Mouse (Mus musculus) gonadal fat pad, adult 2 months (tissue): Measurements from ENCODE around the gene Nat8l. TPM values are rescaled to one million over a fixed set of nuclear protein-coding genes. Genes with fewer than 3 reads are reported as not detected.
A peak's percentile ranks its signal among the peaks of the same experiment; 100 is the strongest.
"Not testable (repeated sequence)": the region's sequence is repeated elsewhere in the genome, so short reads cannot be mapped to it uniquely, and the experiment has no call there.

ENCODE experiments used
- DNase-seq: peaks from one replicate; pipeline ENCODE4 v3.0.0-alpha.2; 2012; ENCODE audit warnings: low read depth
- polyA plus RNA-seq: library from polyadenylated mRNA; depleted of rRNA; stranded (reverse); fragments of >200 nt; gene quantifications from 2 replicates; pipeline ENCODE4 v1.2.3, GENCODE M21; 2012; rRNA removed

Nat8l gene
- 7.5 and 12.8 TPM in 2 replicates for polyA plus RNA-seq

DNA sequence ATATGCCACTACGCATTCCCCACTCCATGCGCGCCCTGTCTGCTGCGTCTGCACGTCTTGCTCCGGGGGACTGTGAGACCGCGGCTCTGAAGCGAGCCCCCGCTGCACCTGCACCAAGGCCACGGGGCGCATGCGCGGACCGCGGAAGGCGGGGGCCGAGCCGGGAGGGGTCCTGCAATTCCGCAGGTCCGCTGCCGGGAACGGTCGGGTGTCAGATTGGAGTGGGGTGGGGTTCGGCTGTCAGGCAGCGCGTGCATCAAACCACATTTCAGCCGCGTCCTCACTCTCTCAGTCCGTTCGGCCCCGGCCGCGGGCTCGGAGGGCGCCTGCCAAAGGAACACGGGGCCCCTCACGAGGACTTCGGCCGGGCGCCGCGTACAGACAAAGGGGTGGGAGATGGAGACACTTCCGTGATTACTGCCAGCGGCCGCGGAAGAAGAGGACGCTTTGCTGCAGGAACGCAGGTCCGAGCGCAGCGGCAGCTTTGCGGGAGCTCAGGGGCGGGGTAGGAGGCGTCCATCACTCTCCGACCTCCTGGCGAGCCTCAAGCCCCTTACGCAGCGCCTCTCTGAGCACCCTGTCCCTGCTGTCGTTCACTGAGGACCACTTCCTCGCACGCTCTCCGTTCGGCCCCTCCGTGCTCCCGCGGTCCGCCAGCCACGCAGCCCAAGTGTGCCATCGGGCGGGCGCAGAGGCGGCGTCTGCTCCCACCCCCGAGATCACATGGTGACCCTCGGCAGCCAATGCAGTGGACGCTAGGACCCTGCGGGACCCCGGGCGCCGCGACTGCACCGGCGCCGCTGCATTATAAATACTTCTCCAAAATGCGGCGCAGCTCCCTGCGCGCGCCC is at the start of gene Nat8l:
Gene Nat8l, plus strand, starts transcription at position 142 of the 851 bp plus-strand sequence.
- no peak for DNase-seq

DNA sequence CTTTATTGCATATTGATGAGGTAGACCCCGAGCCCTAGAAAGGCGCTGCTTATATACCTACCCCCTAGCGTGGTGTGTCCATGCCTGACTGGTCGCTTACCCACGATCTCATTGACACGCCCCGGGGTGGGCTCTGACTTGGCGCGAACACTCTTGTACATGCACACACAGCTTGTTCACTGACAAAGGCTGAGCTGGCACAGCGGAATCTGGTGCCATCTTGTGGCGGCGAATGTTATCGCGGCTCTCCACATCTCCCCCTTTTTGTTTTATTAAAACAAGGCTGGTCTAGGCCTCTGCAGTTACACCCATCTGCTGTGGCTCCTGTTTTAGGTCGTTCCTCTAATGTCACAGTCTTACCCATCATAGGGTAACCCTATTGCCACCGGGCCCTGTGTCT is 48.7 kb upstream of the Nat8l start:
- DNase-seq, result not testable (repeated sequence)

DNA sequence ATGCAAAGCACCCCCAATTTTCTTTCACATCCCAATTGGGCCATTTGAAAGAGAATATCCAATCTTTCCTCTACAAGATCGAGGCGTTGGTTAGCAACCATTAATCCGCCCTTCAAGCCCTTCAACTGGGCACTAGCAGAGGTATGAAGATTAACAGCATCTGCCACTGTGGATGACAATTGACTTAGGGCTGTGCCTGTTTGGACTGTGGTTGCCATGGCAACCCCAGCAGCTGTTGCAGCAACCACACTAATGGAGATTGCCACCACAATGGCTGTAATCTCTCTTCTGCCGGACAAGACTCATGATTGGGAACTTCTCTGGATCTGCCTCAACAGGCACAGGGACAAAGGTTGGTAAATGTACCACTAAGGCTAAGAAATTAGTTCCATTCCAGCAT is 47.5 kb upstream of the Nat8l start:
- DNase-seq, result no peak

DNA sequence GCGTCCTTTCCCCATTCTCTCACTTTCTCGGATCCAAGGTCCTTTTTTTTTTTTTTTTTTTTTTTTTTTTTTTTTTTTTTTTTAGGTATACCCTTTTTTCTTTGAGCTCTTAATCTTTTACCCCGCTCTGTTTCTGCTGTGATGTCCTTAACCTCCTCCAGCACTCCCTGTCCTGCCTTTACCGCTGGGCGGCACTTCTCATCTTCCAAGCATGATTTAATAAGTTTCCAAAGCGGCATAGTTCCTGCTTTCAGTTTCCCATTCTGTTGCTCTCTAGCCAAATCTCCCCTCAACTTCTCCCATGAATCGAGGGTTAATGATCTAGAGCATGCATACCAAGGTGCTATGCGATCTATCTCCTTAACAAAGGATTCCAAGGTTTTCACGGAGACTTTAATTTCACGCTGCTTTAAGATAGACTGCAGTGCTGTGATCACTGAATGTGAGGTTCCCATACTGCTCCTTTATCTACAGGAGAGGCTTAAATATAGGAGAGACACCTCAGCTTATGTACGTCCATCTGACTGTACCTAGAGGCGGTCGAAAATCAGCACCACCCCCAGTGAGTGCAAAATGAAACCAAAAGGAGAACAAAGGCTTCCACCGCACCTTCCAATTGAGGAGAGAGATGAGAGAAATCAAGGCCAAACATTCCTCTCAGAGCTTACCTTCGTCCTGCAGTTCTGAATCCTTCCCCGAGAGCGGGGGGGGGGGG is 42.2 kb upstream of the Nat8l start:
- no peak for DNase-seq

DNA sequence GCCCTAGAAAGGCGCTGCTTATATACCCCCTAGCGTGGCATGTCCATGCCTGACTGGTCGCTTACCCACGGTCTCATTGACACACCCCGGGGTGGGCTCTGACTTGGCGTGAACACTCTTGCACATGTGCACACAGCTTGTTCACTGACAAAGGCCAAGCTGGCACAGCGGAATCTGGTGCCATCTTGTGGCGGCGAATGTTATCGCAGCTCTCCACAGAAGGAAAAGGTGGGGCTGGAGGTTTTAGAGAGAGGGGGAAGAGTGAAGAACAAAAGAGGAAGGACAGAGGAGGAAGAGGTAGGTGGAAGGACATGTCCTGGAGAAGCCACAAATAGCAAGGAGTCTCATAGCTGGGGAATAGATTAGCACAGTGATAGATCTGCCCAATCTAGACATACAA is 41.4 kb upstream of the Nat8l start:
- DNase-seq, result no peak

DNA sequence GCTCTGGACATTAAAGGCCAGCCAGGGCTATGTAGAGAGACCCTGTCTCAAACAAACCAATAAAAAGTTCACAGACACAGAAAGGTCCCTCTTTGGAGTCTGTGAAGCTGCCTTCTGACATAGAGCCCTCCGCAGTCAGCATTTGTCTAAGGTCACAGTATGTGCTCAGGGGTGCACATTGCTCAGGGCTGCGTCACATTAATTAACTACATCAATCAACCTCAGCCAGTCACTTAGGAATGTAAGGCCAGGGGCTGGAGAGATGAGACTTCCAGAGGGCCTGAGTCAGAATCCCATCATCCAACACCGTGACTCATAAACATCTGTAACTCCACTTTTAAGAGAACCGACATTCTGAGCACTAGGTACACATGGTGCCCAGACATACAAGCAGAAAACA is 39.9 kb upstream of the Nat8l start:
- DNase-seq, result no peak

DNA sequence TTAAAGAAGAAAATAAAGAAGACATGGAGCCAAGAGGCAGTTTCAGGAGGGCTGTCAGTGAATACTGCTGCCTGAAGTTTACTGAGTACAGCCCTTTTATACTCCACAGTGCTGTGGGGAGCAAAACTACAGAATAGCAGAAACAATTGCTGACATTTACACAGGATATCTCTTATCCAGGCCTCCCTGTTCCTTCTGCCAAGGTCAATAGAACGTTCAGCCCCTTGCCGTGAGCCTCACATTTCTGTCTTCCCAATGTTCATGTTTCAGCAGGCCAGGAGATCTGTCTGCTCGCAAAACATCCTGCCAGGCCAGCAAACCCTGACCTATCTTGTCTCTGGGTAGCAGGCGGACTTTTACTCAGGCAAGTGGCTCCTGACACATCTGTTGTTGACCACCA is 36.4 kb upstream of the Nat8l start:
- no peak for DNase-seq

DNA sequence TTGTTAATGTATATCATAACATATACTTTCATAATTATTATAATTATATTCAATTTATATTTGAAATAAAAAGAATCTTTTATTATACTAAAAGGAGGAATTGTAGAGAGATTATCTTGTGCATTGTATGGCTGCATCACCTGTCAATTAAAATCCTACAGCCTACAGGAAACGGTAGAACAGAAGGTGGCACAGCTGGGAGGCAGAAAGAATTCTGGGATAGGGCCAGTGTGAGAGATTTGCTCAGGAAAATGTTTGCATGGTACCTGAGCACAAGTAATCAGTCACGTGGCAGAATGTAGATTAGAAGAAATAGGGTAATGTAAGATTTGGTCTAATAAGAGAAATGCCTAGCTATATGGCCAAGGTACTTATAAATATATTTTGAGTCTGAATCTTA is 21.0 kb upstream of the Nat8l start:
- DNase-seq, result no peak

DNA sequence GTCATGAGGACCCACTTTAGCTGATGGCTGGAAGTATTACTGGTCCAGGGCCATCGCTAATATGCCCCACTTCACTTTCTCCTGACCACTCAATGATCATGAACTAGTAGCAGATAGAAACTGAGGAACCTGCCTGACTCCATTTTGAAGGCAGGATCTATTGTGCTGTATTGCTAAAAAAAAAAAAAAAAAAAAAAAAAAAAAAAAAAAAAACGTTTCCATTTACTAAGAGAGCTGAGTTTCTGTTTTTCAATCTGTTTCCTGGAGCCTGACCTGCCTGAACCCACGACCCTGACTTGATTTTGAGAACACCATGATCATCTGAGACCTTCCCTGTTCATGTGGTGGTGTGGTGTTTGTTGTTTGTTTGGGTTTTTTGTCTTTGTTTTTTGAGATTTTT is 19.5 kb upstream of the Nat8l start:
- no peak for DNase-seq

DNA sequence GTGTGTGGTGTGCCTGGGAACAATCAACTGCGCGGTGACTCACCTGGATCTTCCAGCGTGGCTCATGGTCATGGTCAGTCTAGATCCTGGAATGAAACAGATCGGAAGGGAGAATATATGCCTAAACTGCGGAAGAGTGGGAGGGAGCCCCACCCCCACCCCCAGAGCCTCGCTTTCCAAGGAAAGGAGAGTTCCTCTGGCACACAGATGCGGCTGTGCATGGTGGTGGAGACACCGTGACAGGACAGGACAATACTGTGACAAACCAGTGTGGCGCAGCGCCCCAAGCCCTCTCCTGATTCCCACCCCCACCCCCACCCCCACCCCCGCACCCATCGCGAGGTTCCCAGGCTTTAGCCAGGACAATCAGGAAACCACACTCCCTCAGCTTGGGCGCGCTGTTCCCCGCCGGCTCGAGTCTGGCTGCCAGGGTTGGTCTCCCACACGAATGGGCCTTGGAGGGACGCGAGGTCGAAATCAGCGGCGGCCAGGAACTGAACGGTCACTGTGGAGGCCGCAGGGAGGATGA is 13.0 kb upstream of the Nat8l start:
- no peak for DNase-seq

DNA sequence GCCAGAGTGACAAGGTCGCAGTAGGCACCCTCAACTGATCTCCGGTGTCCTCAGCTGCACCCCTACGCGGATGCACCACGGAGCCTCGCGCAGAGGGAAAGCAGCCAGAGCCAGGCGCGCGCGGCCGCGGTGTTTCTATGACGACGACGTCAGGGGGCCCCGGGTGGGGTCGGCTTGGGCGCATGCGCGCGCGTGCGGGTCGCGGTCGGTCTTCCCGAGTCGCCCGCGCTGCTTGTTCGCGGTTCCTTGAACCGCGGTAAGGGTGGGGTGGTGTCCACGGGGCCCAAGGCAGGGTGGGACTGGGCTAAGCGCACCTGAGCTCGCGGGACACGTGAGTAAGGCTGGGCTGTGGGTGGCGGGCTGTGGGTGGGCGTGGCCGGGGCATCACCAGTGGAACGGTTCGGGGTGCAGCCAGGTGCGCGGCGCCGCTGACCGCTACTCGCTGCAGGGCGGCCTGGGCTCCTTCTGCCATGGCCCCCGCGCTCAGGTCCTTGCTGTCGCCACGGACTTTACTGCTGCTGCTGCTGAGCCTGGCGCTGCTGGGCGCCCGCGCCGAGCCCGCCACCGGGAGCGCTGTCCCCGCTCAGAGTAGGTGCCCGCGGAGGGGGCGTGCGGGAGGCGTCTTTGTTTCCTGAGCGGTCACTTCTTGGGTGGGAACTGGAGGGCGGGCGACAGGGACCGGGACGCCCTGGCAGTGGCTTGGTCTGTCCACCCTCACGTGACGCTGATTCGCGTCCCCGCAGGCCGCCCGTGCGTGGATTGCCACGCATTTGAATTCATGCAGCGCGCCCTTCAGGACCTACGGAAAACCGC is 12.3 kb upstream of the Nat8l start, which contains the start of gene Gm1673:
Gene Gm1673, plus strand, starts transcription at position 125 of the 813 bp plus-strand sequence.
- no peak for DNase-seq

DNA sequence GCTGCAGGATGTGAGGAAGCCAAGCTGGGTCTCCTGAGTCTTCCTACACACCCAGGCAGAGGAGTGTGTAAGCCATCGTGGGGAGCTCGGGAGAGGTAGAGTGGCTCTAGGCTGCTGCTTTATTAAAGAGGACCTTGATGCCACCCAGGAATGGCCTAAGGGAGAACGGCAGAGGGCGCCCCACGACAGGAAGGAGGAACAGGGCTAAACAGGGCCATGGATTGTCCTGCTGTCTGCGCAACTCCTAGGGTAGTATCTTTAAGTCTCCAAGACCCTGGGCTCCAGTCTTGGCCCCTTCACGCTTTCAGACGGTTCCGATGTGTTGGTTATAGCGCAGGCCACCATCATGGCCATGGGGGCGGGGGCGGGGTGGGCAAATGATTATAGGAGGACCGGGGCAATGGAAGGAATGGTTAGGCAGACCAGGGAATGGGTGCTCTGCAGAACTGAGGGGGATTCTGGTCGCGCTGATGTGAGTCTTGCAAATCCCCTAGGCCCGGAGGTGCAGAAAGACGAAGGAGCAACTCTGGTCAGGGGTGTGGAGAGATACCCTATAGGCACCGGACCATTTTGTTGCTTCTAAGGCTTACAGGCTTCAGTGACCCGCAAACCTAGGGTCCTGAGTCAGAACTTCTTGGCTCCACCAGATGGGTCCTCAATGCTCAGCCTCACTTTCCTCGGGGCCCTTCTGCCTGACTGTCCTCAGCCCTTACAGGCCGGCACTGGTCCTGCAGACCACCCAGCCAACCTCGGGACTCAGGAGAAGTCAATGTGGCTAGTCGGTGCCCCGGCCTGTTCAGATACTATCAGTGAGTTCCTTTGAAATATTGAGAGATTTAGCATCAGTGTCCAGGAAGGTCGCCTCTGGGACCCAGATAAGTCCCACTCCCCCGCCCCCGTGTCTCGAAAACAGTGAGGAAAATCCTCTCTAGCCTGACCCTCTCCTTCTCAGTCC is 836 bp upstream of the Nat8l start:
- no peak for DNase-seq

DNA sequence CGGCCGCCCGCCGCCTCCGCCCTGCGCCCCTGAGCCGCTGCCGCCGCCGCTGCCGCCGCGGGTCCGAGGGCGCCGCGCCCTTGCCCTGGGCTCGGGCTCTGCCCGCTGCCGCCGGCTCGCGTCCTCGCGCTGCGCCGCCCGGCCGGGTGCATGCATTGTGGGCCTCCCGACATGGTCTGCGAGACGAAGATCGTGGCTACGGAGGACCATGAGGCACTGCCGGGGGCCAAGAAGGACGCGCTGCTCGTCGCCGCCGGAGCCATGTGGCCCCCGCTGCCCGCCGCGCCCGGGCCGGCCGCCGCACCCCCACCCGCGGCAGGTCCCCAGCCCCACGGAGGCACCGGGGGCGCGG is 886 bp downstream of the Nat8l start:
- no peak for DNase-seq

DNA sequence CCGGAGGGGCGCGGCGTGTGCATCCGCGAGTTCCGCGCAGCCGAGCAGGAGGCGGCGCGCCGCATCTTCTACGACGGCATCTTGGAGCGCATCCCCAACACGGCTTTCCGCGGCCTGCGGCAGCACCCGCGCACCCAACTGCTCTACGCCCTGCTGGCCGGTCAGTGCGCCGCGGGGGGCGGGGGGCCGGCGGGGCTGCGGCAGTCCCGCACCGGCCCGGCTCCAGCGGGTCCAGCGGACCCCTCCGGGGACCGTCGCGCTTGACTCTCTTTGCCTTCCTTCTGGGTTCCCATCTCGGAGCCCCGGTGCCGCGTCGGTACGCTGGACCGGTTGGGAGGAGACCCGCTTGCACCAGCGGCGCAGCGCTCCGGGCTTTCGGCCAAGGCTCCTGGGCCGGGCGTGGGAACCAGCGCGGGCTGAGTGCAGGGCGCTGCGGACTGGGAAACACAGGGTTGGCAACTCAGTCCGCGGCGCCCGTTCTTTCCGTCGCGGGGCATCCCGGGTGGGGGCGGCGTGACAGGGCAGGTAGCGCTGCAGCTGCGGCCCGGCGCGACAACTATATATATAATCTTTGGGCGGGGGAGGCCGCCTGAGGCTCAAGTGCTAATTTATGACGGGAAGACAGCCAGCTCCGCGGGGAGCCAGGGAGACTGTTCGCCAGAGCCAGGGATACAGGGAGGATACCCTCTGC is 1.4 kb downstream of the Nat8l start:
- DNase-seq, result no peak

DNA sequence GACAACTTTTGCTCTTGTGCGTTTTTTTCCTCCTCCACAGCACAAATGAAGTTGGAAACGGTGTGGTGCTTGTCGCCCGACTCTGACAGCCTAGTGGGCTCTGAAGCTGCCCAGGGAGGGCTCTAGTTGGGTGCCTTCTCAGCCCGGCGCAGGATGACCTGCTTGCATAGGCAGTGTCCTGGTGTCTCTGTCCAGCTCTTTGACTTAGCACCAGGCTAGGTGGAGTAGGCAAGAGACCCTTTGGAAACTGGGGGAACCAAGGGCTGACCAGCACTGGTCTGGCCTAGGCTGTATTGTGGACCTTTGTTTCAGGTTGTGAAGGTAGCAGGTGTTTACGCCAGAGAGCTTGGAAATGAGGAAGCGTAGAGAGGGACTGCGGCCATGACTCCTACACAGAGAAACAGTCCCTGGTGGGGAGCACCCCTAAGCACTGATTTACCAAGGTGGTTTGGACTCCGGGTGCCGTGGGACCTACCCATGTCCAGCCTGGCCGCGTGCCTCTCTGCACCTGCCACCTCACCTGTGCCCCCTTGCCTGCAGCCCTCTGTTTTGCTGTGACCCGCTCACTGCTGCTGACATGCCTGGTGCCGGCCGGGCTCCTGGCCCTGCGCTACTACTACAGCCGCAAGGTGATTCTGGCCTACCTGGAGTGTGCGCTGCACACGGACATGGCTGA is 2.2 kb downstream of the Nat8l start:
- no peak for DNase-seq

DNA sequence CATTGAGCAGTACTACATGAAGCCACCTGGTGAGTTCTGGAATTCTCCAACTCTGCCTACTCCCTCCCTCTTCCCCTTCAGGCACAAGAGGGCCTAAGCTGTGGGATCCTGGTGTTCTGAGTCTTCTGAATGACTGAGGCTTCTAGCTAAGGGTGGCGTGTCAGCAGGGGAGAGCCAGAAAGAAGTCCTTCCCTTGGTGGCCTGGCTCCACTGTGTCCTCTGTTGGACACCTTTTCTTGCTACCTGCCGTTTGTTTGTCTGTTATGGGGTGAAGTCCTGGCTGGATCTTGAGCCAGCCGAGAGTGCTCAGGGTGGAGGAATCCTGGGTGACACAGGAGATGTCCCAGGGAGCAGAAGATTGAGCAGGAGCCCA is 2.7 kb downstream of the Nat8l start:
- DNase-seq, result no peak

DNA sequence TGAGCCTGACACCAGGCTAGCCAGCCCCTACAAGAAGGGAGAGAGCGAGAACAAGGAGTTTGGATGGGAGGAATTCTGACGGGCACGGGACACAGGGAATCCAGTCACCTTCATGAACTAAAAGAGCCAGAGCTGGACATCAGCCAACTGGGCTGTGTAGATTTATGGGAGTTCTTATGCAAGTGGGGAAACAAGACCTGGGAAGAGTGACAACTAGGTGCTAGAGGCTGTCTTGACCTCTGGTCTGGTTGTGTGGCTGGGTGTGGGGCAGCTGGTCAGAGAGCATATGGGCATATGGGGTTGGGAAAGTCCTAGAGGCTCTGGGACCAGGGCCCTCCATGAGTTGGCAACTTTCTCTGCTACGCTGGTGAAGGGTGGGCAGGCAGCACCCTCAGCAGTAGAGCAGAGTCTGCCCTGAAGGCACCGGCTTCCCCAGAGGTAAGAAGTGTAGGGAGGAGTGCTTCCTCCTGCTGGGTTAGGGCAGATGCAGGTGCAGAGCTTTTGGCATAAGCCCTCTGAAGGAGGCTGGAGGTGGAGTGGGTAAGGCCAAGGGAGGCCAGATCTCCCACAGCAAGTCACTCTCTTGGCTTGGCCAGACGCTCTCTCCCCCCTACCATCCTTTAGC is 3.8 kb downstream of the Nat8l start:
- peak; percentile 60 for DNase-seq

DNA sequence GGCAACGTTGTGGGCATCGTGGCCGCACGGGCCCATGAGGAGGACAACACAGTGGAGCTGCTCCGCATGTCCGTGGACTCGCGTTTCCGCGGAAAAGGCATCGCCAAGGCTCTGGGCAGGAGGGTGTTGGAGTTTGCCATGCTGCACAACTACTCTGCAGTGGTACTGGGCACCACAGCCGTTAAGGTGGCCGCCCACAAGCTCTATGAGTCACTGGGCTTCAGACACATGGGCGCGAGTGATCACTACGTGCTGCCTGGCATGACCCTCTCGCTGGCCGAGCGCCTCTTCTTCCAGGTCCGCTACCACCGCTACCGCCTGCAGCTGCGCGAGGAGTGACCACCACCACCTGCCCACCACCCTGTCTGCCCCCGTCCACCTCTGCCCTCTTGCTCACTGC is 5.0 kb downstream of the Nat8l start:
- no peak for DNase-seq

DNA sequence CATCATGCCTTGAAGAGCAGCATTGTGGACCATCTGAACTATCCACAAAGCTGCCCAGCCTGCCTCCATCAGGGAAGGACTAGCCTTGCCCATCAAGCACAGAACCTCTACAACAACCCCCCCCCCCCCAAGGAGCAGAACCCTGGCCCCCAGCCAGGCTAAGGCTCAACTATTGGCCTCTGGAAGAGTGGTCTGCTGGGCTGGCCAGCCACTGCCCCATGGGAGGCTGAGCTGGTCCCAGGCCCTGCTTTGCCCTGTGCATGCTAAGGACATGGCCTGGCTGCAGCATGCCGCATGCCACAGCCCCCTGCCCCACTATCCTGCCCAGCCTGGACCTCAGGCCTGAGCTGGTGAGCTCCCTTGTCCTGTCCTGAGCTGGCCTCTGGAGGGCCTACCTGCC is 5.6 kb downstream of the Nat8l start:
- no peak for DNase-seq
